Mouse (Mus musculus): Measurements from ENCODE around the gene Setd5.

- TF ChIP-seq CTCF (IDR thresholded peaks at IDR 0.05; ENCODE audit: borderline replicate concordance, insufficient read depth, low read length) (no peak), POLR2A (IDR thresholded peaks at IDR 0.05; ENCODE audit: low read depth, low read length) (peak; percentile 95)
Measured at GRCm38 (mm10) chr6:113046041-113046975, 30.9 kb upstream of the Setd5 start, which contains the start of gene Thumpd3.
